Mouse (Mus musculus) layer of hippocampus, adult 8-10 months (tissue): ENCODE measurements at regions not wholly inside any gene's neighbourhood (a gene's known extent, or its start where the extent isn't known, plus 50 kb on each side); places are given as distances from the start of the nearest gene placed in this dataset.
"Not testable (repeated sequence)": the region's sequence is repeated elsewhere in the genome, so short reads cannot be mapped to it uniquely, and the experiment has no call there.

ENCODE experiments used
- DNase-seq, 2 experiments: peaks; one replicate each; pipeline ENCODE4 v3.0.0; 2022; ENCODE audit warnings: low spot score in 2 of 2

DNA sequence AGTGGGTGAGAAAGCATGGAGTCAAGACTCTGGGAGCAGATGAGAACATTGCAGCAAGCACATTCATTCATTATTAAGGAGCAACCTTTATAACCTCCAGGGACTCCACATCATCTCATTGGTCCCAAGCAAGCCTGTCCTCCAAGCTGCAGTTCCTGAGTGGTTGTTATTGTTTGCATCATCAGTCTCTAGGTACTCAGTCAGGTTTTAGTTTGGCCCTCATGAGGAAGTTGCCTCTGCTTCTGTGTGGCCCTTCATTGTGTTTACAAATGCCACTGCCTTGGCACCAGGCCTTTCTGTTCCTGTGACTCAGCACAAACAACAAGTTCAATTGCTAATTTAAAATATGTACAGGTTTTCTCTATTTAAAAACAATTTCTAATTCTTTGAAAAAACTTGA lies 323.8 kb upstream of the Pabpc4l start:
- DNase-seq: no peak

DNA sequence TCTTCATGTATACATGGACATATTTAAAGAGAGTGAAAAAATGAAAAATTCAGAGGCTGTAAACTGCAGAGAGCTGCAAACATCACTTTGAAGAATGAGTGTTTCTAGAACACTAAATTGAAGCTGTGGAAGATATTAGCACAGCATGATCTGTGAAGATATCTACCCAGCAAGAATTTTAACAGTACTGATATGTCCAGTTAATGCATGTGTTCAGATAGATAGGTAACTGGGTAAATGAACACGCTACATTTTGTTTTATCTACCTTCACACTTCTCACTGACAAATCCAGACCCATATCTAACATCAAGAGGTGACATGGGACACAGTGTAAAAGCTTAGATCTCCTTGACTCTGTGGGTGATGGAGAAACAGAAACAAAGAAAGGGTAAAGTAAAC lies 316.9 kb upstream of the Pabpc4l start:
- DNase-seq: no peak

DNA sequence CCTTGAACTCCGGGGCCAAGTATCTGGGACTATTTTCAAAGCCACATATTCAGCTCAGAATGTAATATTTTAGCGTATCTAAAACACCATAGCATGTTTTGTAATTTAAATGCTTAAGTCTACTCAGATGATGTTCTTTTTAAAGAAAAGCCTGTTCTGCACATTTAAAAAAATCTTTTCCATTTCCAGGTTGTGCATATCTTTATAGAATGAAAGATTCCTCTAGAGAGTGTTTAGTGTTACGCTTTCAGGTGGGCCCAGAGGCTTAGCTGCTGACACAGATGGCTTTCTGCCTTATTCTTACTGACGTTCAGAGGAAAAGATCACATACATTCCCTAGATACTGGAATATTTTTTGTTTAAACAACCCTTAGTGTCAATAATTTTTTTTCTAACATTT lies 310.5 kb upstream of the Pabpc4l start:
- DNase-seq: no peak

DNA sequence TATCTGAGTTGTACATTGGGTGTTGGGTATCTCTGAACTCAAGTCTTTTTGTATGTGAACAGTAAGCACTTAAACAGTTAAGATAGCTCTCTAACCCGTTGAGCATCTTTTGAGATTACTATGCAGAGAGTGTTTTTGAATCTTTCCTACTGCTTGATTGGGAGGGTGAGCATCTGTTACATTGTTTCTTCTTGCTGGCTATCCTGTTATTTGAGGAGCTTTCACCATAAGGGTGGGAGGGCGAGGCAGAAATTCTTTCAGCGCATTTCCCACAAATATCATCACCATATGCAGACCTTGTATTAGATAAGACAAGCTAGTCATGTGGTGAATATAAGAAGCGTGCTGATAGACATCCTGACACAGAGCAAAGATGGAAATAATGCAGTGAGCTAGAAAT lies 279.7 kb upstream of the Pabpc4l start:
- DNase-seq: peak; percentile 5 to 13

DNA sequence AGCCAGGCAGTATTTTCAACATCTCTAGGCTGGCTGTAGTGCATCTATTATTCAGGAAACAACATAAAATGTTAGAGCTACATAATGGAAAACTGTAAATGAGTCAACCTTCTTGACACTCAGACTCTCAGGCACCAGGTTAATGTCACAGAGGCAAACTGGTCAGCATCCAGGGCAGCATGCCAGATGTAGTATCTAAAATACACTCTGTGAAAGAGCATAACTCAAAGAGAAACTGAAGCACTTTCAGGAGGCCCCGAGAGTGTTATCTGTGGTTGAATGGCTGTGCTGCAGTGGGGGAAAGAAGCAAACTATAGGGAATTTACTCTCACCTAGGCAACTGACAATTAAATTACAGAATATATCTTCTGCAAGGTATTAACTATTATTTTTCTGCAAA lies 253.6 kb upstream of the Pabpc4l start:
- DNase-seq: no peak

DNA sequence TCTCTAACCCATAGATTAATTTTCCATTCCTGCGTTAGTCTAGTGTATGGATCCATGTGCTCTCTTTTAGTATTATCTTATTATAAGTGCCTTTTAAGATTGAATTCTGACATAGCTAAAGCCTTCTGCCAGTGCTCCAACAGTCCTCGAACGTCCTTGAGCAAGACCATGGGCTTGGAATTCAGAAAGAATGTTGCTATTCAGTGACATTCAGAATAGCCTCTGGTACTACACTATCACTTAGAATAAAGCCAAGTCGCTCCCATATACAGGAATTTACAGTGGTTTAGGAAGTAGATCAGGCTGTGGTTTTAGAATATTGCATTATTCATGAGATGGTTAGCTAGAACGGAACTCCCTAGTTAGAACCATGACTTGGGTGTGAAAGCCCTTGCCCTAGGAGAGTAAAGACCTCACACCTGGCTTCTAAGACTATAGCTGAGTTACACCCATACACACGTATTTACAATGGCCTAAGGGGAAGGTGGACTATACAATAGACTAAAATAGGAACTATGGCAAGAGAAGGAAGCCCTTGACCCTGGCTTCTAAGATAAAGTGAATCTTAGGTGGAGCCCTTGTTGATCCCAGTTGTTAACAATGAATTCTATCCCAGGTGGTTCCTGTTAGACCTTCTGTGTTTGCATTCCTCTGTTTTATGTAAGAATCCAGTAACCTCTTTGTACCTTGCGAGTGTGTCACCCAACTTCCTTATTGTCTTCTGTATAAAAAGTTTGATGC lies 239.8 kb upstream of the Pabpc4l start:
- not testable (repeated sequence) for DNase-seq
